Mouse (Mus musculus) bone marrow, adult 2 months (tissue): ENCODE data around the gene Col5a2. TPM values are rescaled to one million over a fixed set of nuclear protein-coding genes. Genes with fewer than 3 reads are reported as not detected.
"Not testable (repeated sequence)": the region's sequence is repeated elsewhere in the genome, so short reads cannot be mapped to it uniquely, and the experiment has no call there.

Experiments used
- H3K27ac ChIP-seq: fragments of 200-500 bp; 2 replicates; pipeline ENCODE4 v1.5.1; 2012; ENCODE audit warnings: low read depth, mild to moderate bottlenecking, control low read depth, inconsistent platforms, low read length; ENCODE audit not compliant: control insufficient read depth, poor library complexity, insufficient read depth
- H3K4me1 ChIP-seq: fragments of 200-500 bp; 2 replicates; pipeline ENCODE4 v1.6.1; 2011; ENCODE audit warnings: low read length; ENCODE audit not compliant: control insufficient read depth, insufficient read depth
- H3K4me3 ChIP-seq: fragments of 200-500 bp; replicated peaks from 2 replicates; pipeline ENCODE3; 2011; ENCODE audit warnings: mild to moderate bottlenecking, low read depth, low read length, control low read depth; ENCODE audit not compliant: control insufficient read depth
- CTCF ChIP-seq: fragments of 200-500 bp; IDR thresholded peaks from 2 replicates; pipeline ENCODE4 v1.5.1; 2011; ENCODE audit warnings: low read length, control low read depth; ENCODE audit not compliant: control insufficient read depth, insufficient read depth
- POLR2A ChIP-seq: fragments of 200-500 bp; IDR thresholded peaks from 2 replicates; pipeline ENCODE4 v1.6.1; 2011; ENCODE audit warnings: low read depth, mild to moderate bottlenecking, control low read depth, low read length, borderline replicate concordance; ENCODE audit not compliant: control insufficient read depth
- WGBS: fragments of 180-500 bp; shearing (Covaris S2); methylation state at CpG from one replicate; pipeline ENCODE4 v1.1.7; 2018; 5-methylcytosine and 5-hydroxymethylcytosine counted together
- polyA plus RNA-seq: library from polyadenylated mRNA; stranded (reverse); fragments of >200 nt; gene quantifications from 2 replicates; pipeline ENCODE4 v1.2.4, GENCODE M21; 2011; ENCODE audit warnings: low replicate concordance; ENCODE audit not compliant: missing spikeins, insufficient read depth, insufficient read length

Gene Col5a2
- polyA plus RNA-seq, 1 experiment = 10.7 TPM

- Histone ChIP-seq H3K4me1 (no peaks in the 10 kb centered on the region), H3K27ac (no peak overlapping the region), H3K4me3 (no peak overlapping the region)
- 62% methylated on average over 4 of the region's 4 CpGs for WGBS
- TF ChIP-seq CTCF (no peak), POLR2A (no peak)
Observed at GRCm38 (mm10) chr1:45472751-45473150, 30.3 kb downstream of the Col5a2 start.

GRCm38 (mm10) chr1:45460767-45461166, 42.3 kb downstream of the Col5a2 start:
- WGBS = 73% methylated on average over 2 of the region's 2 CpGs
- Histone ChIP-seq H3K27ac (no peak overlapping the region), H3K4me1 (no peaks in the 10 kb centered on the region), H3K4me3 (no peak overlapping the region)
- no peak for TF ChIP-seq CTCF
- TF ChIP-seq POLR2A = no peak

GRCm38 (mm10) chr1:45455763-45456162, 47.3 kb downstream of the Col5a2 start:
- 81% methylated on average over 1 of the region's 1 CpGs for WGBS
- H3K27ac ChIP-seq = no peak overlapping the region
- H3K4me1 ChIP-seq = no peaks in the 10 kb centered on the region
- no peak overlapping the region for H3K4me3 ChIP-seq
- TF ChIP-seq CTCF (no peak), POLR2A (no peak)

- no peak overlapping the region for H3K27ac ChIP-seq
- WGBS = 72% methylated on average over 1 of the region's 1 CpGs
- TF ChIP-seq POLR2A (no peak), CTCF (no peak)
- H3K4me1 ChIP-seq = no peaks in the 10 kb centered on the region
- no peak overlapping the region for H3K4me3 ChIP-seq
Observed at GRCm38 (mm10) chr1:45448856-45449255, 54.2 kb downstream of the Col5a2 start.

- no peak overlapping the region for H3K27ac ChIP-seq
- no peaks in the 10 kb centered on the region for H3K4me1 ChIP-seq
- H3K4me3 ChIP-seq = no peak overlapping the region
- 10% methylated on average over 3 of the region's 3 CpGs for WGBS
- TF ChIP-seq CTCF (no peak), POLR2A (no peak)
Observed at GRCm38 (mm10) chr1:45431922-45432321, 71.2 kb downstream of the Col5a2 start.

- 62% methylated on average over 4 of the region's 4 CpGs for WGBS
- Histone ChIP-seq H3K4me1 (no peaks in the 10 kb centered on the region), H3K4me3 (no peak overlapping the region), H3K27ac (no peak overlapping the region)
- TF ChIP-seq POLR2A (no peak), CTCF (no peak)
Observed at GRCm38 (mm10) chr1:45430520-45430919, 72.6 kb downstream of the Col5a2 start.

- 69% methylated on average over 5 of the region's 5 CpGs for WGBS
- H3K27ac ChIP-seq, H3K4me3 ChIP-seq, H3K4me1 ChIP-seq: not testable (repeated sequence)
Observed at GRCm38 (mm10) chr1:45429145-45429544, 73.9 kb downstream of the Col5a2 start.

GRCm38 (mm10) chr1:45423915-45424314, 79.2 kb downstream of the Col5a2 start:
- 71% methylated on average over 5 of the region's 5 CpGs for WGBS
- TF ChIP-seq POLR2A = no peak
- H3K27ac ChIP-seq = no peak overlapping the region
- H3K4me1 ChIP-seq = no peaks in the 10 kb centered on the region
- H3K4me3 ChIP-seq = no peak overlapping the region

- Histone ChIP-seq H3K4me1 (no peaks in the 10 kb centered on the region), H3K4me3 (no peak overlapping the region), H3K27ac (no peak overlapping the region)
- TF ChIP-seq CTCF (no peak), POLR2A (no peak)
Observed at GRCm38 (mm10) chr1:45420554-45420953, 82.5 kb downstream of the Col5a2 start.
